Mouse (Mus musculus) kidney, adult 10 weeks (tissue): Measurements from ENCODE around the gene Gm4792. TPM values are rescaled to one million over a fixed set of nuclear protein-coding genes. Genes with fewer than 3 reads are reported as not detected.

ENCODE experiments used
- polyA plus RNA-seq: library from polyadenylated mRNA; stranded (reverse); fragments of 350-450 nt; fragmentation: Illumina TruSeq; extraction: RNeasy Lipid Tissue Mini Kit (QIAGEN cat#74804); gene quantifications from one replicate; pipeline ENCODE4 v1.2.3, GENCODE M21; 2014; ENCODE audit warnings: low read depth, low replicate concordance

Gm4792 gene
- polyA plus RNA-seq, result not detected

GRCm38 (mm10) chr10:94298471-94298870, at the start of gene Gm4792:
Gene Gm4792 (minus strand): TSS chr10:94298703.

GRCm38 (mm10) chr10:94311511-94312006, 13.1 kb upstream of the Gm4792 start, which contains the start of gene Tmcc3:
Gene Tmcc3 (plus strand): TSS chr10:94311949.

Other genes starting within 250 kb of the Gm4792 start
- 13.3 TPM for gene Nr2c1, start 150.7 kb downstream of the Gm4792 start, polyA plus RNA-seq
- gene Ndufa12, start 100.0 kb downstream of the Gm4792 start, polyA plus RNA-seq, result 212 TPM
- gene Tmcc3, start 13.2 kb upstream of the Gm4792 start, polyA plus RNA-seq, result 15.2 TPM